Mouse (Mus musculus) embryonic fibroblast, embryonic 13.5 days (primary cell): ENCODE results near the gene G6pc.

Experiments used
- CTCF ChIP-seq: IDR thresholded peaks from 2 replicates; pipeline ENCODE4 v1.5.1; 2011; ENCODE audit warnings: mild to moderate bottlenecking, control low read depth, low read length, moderate library complexity, borderline replicate concordance; ENCODE audit not compliant: insufficient read depth
- POLR2A ChIP-seq: IDR thresholded peaks from 2 replicates; pipeline ENCODE4 v1.6.1; 2011; ENCODE audit warnings: low read depth, mild to moderate bottlenecking, control low read depth, low read length, moderate library complexity

- TF ChIP-seq POLR2A (no peak), CTCF (no peak)
These were observed 52.8 kb downstream of the G6pc start for GRCm38 (mm10) chr11:101420148-101420547.
